Mouse (Mus musculus): Measurements from ENCODE around the gene Clstn2.

The Clstn2 gene

DNA sequence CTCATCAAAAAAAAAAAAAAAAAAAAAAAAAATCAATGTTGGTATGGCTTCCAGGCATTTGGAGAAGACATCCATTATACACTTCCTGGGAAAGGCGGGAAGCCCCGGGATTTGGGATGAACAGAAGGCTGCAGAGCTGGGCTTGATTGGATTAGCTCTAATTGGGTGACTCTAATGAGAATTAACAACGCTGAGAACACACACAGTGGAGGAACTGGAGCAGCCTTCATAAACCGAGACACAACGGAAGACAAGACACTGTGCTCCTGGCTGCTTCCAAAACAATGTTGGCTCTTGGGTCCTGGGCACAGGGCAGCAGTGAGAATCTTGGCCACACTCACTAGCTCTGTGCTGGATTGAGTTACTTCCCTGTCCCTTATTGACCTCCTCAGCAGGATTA lies 360.3 kb downstream of the Clstn2 start:
- DNase-seq: no peak

- DNase-seq: no peak
These were observed 360.8 kb downstream of the Clstn2 start for GRCm38 (mm10) chr9:97672224-97672623.

- no peak for DNase-seq
These were observed 362.3 kb downstream of the Clstn2 start for GRCm38 (mm10) chr9:97670666-97671065.

DNA sequence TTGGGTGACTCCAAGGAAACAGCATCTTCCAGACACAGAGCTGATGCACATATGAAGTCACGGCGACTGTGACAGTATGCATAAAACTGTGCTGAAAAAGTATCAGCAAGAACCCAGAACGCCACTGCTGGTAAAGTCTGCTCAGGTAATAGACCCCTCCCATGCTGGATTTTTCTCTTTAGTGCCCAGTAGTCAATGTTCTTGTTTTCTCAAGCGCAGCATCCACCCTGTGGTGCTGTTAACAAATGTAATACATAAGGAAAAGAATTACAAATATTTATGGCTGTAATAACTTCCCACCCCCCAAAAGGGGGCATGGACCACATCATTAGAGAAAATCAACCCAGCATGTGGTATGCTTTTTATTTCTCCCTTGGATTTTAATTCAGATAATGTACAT lies 372.0 kb downstream of the Clstn2 start:
- DNase-seq: no peak

- DNase-seq: no peak
These were observed 374.2 kb downstream of the Clstn2 start for GRCm38 (mm10) chr9:97658736-97659135.

DNA sequence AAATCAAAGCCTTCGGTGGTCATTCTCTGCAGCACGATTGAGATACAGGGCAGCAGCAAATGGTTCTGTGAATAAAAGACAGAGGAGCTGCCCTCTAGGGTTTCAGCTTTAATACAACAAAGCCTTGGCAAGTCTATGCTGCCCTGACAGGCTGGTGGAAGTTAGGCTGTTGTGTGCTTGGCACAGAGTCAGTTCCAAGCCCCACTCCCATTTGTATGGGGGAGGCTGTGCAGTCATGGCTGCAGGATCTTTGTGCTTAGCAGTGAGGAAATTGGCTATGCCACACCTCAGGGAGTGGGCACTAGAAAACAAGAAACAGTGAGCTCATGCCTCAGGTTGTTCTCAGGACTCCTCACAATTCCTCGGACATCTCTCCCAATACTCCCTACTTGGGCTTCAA lies 384.6 kb downstream of the Clstn2 start:
- no peak for DNase-seq

- no peak for DNase-seq
These were observed 387.2 kb downstream of the Clstn2 start for GRCm38 (mm10) chr9:97645746-97646145.

DNA sequence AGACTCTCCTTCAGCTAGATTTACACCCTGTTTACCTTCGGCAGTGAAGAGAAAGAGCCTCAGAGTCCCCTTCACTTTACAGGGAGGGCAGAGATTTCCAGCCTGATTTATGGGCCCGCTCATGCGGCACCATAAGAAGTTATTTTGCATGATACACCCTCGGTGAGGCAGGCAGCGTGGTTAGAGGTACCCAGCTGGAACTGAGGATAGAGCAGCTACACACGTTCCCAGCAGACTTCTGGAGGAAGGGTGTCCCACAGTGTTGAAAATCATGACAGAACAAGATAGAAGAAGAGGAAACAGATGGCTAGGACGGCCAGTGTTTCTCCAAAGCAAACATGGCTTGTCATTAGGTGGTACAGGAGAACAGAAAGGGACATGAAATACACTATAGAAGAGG lies 390.6 kb downstream of the Clstn2 start:
- no peak for DNase-seq

- no peak for DNase-seq
These were observed 392.9 kb downstream of the Clstn2 start for GRCm38 (mm10) chr9:97639967-97640549.

GRCm38 (mm10) chr9:97638683-97639354 lies 394.2 kb downstream of the Clstn2 start:
- no peak for DNase-seq

DNA sequence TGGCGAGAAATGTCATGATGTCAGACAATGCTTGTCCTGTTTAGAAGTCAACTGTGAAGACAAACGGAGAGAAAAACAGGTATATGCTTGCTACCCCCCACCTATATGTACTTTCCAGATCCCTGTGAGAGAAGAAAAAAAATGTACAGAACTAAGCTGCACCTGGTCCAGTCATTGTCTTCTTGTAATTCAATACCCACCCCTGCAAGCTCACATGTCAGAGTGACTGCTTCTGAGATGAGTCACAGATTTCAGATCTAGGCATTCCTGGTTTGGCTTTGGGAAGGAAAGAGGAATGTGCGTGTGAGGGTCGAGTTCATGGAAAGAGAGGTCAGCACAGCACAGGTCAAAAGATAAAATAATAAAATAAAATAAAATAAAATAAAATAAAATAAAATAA lies 397.6 kb downstream of the Clstn2 start:
- DNase-seq: no peak

DNA sequence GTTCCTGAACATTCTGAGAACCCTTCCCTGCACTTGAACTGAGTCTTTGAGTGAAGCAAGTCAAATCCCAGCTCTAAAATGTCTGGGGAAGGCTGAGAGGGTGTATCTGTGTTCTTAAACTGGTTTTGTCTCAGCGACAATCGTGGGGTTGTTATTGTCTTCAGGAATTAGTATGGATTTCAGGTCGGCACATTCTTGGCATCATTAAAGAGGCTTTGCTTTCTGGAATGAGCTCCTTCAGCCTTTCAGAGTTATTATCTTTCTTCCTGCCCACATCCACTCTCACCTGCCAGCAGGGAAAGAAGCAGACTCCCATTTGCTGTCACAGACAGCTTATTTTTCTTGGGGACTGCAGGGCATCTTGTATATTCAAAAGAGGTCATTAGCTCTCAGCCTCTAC lies 398.1 kb downstream of the Clstn2 start:
- no peak for DNase-seq

DNA sequence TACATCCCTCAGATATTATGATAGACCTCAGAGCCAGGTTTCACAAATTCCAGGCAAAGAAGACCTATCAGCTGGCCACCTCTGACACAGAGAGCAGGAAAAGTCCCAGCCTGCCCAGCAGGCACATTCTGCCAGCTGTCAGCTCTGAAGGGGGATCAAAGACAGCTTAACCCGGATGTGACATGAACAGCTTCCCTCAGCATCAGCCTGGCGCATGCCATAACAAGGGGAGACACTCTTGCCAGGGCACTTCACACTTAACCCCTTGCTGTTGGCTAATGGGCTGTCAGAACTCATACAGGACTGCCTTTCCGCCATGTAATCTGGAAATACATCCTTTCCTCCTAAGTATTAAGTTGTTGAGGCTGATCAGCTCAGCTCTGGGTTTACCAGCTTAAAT lies 403.8 kb downstream of the Clstn2 start:
- DNase-seq: no peak

- peak; percentile 9 for DNase-seq
These were observed 404.5 kb downstream of the Clstn2 start for GRCm38 (mm10) chr9:97628361-97628908.

DNA sequence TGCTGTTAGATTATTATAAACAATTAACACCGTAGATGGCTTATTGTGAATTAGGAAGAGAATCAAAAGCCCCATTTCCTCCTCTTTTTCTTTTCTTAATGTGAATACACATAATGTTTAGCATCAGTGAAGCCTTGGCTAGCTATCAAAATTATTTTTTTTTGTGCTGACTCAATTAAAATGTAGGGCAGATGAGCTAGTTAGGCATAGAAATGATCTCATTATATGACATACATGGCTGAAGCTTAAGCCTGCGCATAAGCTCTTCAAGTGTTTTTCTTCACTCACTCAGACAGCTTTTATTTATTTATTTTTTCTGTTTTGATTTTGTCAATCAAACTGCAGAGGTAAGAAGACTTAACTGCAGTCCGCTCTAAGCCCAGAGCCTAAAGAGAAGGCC lies 405.1 kb downstream of the Clstn2 start:
- no peak for DNase-seq

GRCm38 (mm10) chr9:97610566-97610965 lies 422.4 kb downstream of the Clstn2 start:
- DNase-seq: no peak

DNA sequence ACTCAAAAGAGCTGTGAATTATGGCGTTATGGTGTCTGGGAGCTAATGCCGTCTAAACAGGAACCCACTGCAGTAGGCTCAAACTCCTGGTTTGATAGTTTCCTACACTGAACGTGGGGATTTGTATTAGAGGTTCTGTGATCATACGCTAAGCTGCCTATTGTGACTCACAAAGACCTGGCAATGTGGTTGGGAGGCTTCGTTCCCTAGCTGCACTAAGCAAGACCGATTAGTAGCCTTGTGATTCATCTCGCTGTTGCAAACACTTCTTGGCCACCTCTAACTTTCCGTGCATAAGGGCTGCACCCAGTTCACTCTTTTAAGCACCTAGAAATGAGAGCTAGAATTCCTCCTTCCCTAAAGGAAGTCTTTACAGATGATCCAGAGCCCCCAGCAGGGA lies 429.3 kb downstream of the Clstn2 start:
- no peak for DNase-seq

DNA sequence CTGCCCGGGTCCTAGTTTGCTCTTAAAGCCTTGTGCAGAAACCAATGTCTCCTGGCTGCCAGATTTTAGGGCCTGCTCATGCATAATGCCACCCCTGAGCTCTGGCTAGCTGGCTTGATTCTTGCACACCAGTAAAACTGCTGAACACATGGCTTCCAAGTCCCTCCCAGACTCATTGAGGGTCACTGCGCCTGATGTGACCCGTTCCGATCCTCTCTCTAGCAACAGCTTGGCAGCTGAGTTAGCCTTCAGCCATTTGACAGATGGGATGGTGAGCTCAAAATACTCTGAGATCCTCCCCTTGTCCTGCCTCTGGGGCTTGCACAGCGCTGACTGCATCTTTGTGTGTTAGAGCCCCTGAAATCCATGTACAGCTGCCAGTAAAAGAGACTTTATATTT lies 430.5 kb downstream of the Clstn2 start:
- DNase-seq: no peak

DNA sequence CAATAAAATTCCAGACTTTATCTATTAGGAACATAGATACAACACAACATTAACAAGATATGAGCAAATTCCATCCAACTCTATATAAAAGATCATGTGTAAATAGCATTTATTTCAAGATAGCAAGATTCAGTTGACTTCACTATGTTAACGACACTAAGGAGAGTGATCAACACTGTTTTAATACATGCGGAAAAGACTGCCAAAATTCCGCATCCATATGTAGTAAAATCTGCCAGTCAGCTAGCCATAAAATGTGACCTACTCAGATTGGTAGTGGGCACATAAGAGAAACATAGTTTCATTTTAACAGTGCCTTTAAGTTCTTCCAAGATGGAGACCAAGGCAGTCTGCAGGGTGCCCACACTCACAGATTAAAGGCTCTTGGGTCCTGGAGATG lies 434.0 kb downstream of the Clstn2 start:
- DNase-seq: no peak

- no peak for DNase-seq
These were observed 442.3 kb downstream of the Clstn2 start for GRCm38 (mm10) chr9:97590712-97591111.

GRCm38 (mm10) chr9:97570881-97571280 lies 462.1 kb downstream of the Clstn2 start:
- peak; percentile 6 for DNase-seq

DNA sequence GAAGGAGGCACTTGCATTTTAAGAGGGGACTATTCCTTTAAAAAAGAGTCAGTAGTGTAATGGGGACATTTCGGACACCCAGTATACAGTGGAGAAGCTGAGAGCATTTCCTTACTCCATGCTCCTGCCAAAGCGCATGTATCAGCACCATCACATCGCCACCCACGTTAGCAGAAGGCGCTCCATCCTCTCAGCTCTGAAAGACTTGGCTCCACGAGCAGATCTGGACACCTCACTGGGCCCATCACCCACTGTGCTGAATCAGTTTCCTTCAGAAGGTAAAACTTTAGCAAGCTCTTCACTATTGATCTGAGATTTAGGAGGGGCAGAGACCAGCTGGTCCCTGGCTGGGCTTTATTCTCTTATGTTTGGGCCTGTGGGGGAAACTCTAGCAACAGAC lies 469.9 kb downstream of the Clstn2 start:
- DNase-seq: no peak

- no peak for DNase-seq
These were observed 488.6 kb downstream of the Clstn2 start for GRCm38 (mm10) chr9:97544359-97544758.

DNA sequence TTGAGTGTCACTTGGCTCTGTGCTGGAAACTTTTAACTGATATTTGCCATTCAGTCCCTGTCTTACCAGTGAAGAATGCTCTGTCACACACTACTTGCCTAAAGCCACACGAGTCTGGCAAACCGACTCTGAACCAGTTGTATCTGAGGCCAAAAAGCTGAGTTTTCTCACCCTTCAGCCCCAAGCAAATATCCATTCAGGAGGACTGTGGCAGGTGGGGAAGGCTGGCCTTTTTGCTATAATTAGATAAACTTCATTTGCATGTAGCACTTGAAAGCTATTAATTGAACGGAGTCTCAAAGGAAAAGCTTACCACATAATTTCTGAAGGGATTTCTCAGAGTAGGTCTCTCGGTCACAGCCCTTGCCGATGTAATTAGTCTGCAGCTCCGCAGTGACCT lies 491.6 kb downstream of the Clstn2 start:
- DNase-seq: no peak

Data from lung, postnatal 14 days (tissue).